ENCODE assay signal across 8 mouse cellular contexts in the genomic region with DNA sequence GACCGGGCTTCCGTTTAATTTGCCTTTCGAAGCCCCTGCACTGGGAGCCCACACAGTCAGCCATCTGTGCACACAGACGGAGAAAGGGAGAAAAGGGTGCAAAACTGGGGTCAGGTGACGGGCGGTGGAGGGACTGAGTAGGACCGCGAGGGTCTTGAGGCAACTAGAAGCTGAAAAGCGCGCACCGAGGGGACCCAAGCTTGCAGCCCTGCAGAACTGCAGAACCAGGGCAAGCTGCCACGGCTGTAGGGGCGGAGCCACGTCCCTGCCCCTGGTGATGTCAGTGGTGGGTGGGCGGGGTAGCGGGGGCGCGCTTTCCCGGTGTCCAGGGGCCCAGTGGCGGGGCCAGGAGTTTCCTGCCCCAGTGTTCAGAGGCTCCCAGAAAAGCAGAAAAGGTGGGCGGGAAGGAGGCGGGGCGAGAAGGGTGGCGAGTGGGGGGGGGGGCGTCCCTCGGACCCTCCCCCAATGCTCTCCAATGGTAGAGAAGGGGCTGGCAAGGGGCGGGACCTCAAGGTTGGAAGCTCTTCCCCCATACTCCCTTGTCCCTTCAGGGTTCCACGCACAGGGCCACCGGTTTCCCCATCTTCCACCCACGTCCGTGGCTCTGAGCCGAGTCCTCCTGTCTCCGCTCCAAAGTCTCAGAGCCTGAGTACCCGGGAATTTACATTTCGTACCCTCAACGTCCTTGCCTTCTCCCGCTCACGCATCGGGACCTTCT. TPM values are rescaled to one million over a fixed set of nuclear protein-coding genes. Genes with fewer than 3 reads are reported as not detected.
DNase-seq lines count a peak whose midpoint lies in the region; ATAC-seq and TF ChIP-seq lines count a peak whose summit lies in the region.

No protein-coding gene starts in this region.

- 5% methylated on average over 38 of the region's 39 CpGs for WGBS in kidney, adult 2 months
- under 1% methylated on average over 32 of the region's 39 CpGs for WGBS in heart, embryonic 13.5 days
- WGBS in midbrain, embryonic 16.5 days = 1% methylated on average over 28 of the region's 39 CpGs

- no peak for TF ChIP-seq CTCF in kidney, adult 2 months (conservative IDR thresholded peaks at IDR 0.05; ENCODE audit: insufficient read depth, insufficient read length, low read depth, low read length)

- 0 out of 2 replicates have a peak, but pooled peaks cover 2% of the 10 kb centered on the region for H3K4me1 ChIP-seq in kidney, adult 2 months (ENCODE audit: control insufficient read depth, insufficient read depth, low read length)
- H3K4me1 ChIP-seq in heart, embryonic 13.5 days = peaks cover 38% of the 10 kb centered on the region
- H3K4me1 ChIP-seq in midbrain, embryonic 16.5 days (ENCODE audit: control insufficient read depth, insufficient read depth, low read length) = no peaks in the 10 kb centered on the region; the same call in 1 of the 2 replicates

- no peak for TF ChIP-seq POLR2A in kidney, adult 2 months (IDR thresholded peaks at IDR 0.05; ENCODE audit: low read depth, low read length)

- DNase-seq in kidney, adult 2 months = peak; percentile 3
- no peak for DNase-seq in kidney, postnatal 14 days
- peak; percentile 76 for DNase-seq in Muller cell, postnatal 12 days (ENCODE audit: inconsistent ontology term)
- peak; percentile 93 for DNase-seq in embryo, embryonic 10.5 days (ENCODE audit: low spot score)
- DNase-seq in left cerebral cortex, postnatal 25 days (ENCODE audit: low spot score in 2 of 2) = peak; percentile 61 to 76
- peak; percentile 27 to 43 for DNase-seq in thymus, adult 18-20 months

- no peak overlapping the region for H3K27ac ChIP-seq in kidney, adult 2 months (ENCODE audit: insufficient read depth, low read depth, low read length)
- H3K27ac ChIP-seq in heart, embryonic 13.5 days (replicated peaks) = peak overlapping the region; percentile 28; the same call in 1 of the 2 replicates
- peak overlapping the region; percentile 96 for H3K27ac ChIP-seq in midbrain, embryonic 16.5 days (ENCODE audit: low read length)

- no peaks in the 10 kb centered on the region for H3K36me3 ChIP-seq in kidney, adult 2 months (ENCODE audit: control insufficient read depth, insufficient read depth, low read length)
- H3K36me3 ChIP-seq in heart, embryonic 13.5 days = no peaks in the 10 kb centered on the region
- no peaks in the 10 kb centered on the region for H3K36me3 ChIP-seq in midbrain, embryonic 16.5 days (ENCODE audit: control insufficient read depth, insufficient read depth, low read length)

- H3K9ac ChIP-seq in heart, embryonic 13.5 days = peak overlapping the region; percentile 77
- peak overlapping the region; percentile 77 for H3K9ac ChIP-seq in midbrain, embryonic 16.5 days (ENCODE audit: low read depth, low read length)

- H3K9me3 ChIP-seq in heart, embryonic 13.5 days = no peaks in the 10 kb centered on the region
- H3K9me3 ChIP-seq in midbrain, embryonic 16.5 days (replicated peaks; ENCODE audit: control insufficient read depth, low read length, poor library complexity, severe bottlenecking) = no peaks in the 10 kb centered on the region

- peak overlapping the region; percentile 88 for H3K4me2 ChIP-seq in heart, embryonic 13.5 days
- peak overlapping the region; percentile 75 for H3K4me2 ChIP-seq in midbrain, embryonic 16.5 days (ENCODE audit: low read length)

- intact Hi-C loops in left cerebral cortex, postnatal 25 days (cut with DNase I) = loop anchor here (1.0 to 10.0 kb wide), 5 partner anchors 41 to 576 kb away; no protein-coding TSS in a partner anchor

- H3K27me3 ChIP-seq in kidney, adult 2 months (replicated peaks; ENCODE audit: control insufficient read depth, insufficient read depth, low read length) = peaks cover 20% of the 10 kb centered on the region
- H3K27me3 ChIP-seq in heart, embryonic 13.5 days (replicated peaks) = peaks cover 49% of the 10 kb centered on the region
- no peaks in the 10 kb centered on the region; the same call in 1 of the 2 replicates for H3K27me3 ChIP-seq in midbrain, embryonic 16.5 days (ENCODE audit: control insufficient read depth, insufficient read depth, low read depth, low read length)

- ATAC-seq in heart, embryonic 13.5 days (ENCODE audit: extremely low read depth, insufficient number of reproducible peaks, low FRiP score, low TSS enrichment) = peak; percentile 77
- ATAC-seq in midbrain, embryonic 16.5 days = peak; percentile 91

- H3K4me3 ChIP-seq in kidney, adult 2 months (ENCODE audit: insufficient read depth, low read depth, low read length) = no peak overlapping the region
- peak overlapping the region; percentile 59 for H3K4me3 ChIP-seq in heart, embryonic 13.5 days
- peak overlapping the region; percentile 60 for H3K4me3 ChIP-seq in midbrain, embryonic 16.5 days (ENCODE audit: low read depth, low read length)

RNA-seq across cellular contexts. Expression of gene Nrn1, which starts 1.1 kb away (rescaled TPM):
- polyA plus RNA-seq in kidney, adult 2 months (2012; rRNA removed) = 0.34 and 0.48 TPM in 2 replicates
- polyA plus RNA-seq in heart, embryonic 13.5 days (2015; fragmentation: Nextera tagmentation; extraction: Ambion mirVana) = 1.9 and 2.7 TPM in 2 replicates
- 100 to 1,000 TPM; 356 to 394 TPM for total RNA-seq in left cerebral cortex, postnatal 25 days (2021)
- 77.0 and 80.2 TPM in 2 replicates for polyA plus RNA-seq in midbrain, embryonic 16.5 days (2015; fragmentation: Nextera tagmentation; extraction: Ambion mirVana)

Comparison
In these comparisons a context has a peak if more than half of its experiments do, and no peak if none do; other contexts are left out.
1. RNA of gene Nrn1, which starts 1.1 kb away (polyA plus RNA-seq): 77.0 to 80.2 TPM in midbrain, embryonic 16.5 days; 1.9 to 2.7 TPM in heart, embryonic 13.5 days and 0.34 to 0.48 TPM in kidney, adult 2 months; every median in the first group is over 10 times any median in the second.